9 mouse cellular contexts compared by ENCODE assay signal in genomic region chr2:104525506-104525905, GRCm38 (mm10). TPM values are rescaled to one million over a fixed set of nuclear protein-coding genes. Genes with fewer than 3 reads are reported as not detected.
A peak's percentile ranks its signal among the peaks of the same experiment; 100 is the strongest.
DNase-seq lines count a peak whose midpoint lies in the region; ATAC-seq and TF ChIP-seq lines count a peak whose summit lies in the region.
"Had no signal": no experiment of that assay in that cellular context is flagged by ENCODE, and none has a peak within 500 bp of the region (broad histone marks: within the 10 kb centered on the region; RNA-seq: fewer than 3 reads in every experiment).

No protein-coding gene starts in this region.

- no peak for ATAC-seq in embryonic facial prominence, embryonic 14.5 days (ENCODE audit: low read depth)
- ATAC-seq in forebrain, embryonic 15.5 days (replicated peaks), result no peak
- no peak for ATAC-seq in midbrain, embryonic 14.5 days (ENCODE audit: low FRiP score, low TSS enrichment)

- no peaks in the 10 kb centered on the region; a peak in 1 of 4 replicates for H3K27me3 ChIP-seq in MEL (ENCODE audit: control insufficient read depth in 1 of 2, insufficient read depth in 2 of 2, low read length in 2 of 2)
- H3K27me3 ChIP-seq in embryonic facial prominence, embryonic 14.5 days (replicated peaks; ENCODE audit: control insufficient read depth, insufficient read depth, low read length), result no peaks in the 10 kb centered on the region
- H3K27me3 ChIP-seq in forebrain, embryonic 15.5 days, result no peaks in the 10 kb centered on the region
- no peaks in the 10 kb centered on the region for H3K27me3 ChIP-seq in midbrain, embryonic 14.5 days (ENCODE audit: control insufficient read depth, insufficient read depth, low read length)

- peaks cover 0 to 14% of the 10 kb centered on the region in 2 experiments; a peak in 2 of 4 replicates for H3K36me3 ChIP-seq in MEL (ENCODE audit: control insufficient read depth in 1 of 2, insufficient read depth in 2 of 2, low read length in 2 of 2)
- H3K36me3 ChIP-seq in embryonic facial prominence, embryonic 14.5 days (ENCODE audit: control insufficient read depth, insufficient read depth, low read length), result no peaks in the 10 kb centered on the region
- H3K36me3 ChIP-seq in forebrain, embryonic 15.5 days, result no peaks in the 10 kb centered on the region
- no peaks in the 10 kb centered on the region for H3K36me3 ChIP-seq in midbrain, embryonic 14.5 days (ENCODE audit: control insufficient read depth, insufficient read depth, low read length)

- no peak for TF ChIP-seq POLR2A in MEL (IDR thresholded peaks at IDR 0.05; ENCODE audit: control insufficient read depth in 1 of 2, insufficient read depth in 1 of 2, low read depth in 1 of 2, low read length in 2 of 2, poor library complexity in 1 of 2)

- no peak for TF ChIP-seq RAD21 in MEL (IDR thresholded peaks at IDR 0.05; ENCODE audit: low read depth, low read length)

- peak; percentile 54 to 58; a peak in 3 of 4 replicates for TF ChIP-seq EP300 in MEL (IDR thresholded peaks at IDR 0.05; ENCODE audit: low read depth in 1 of 2, low read length in 2 of 2)

- H3K27ac ChIP-seq in MEL (ENCODE audit: control insufficient read depth, low read depth, low read length), result no peak overlapping the region
- H3K27ac ChIP-seq in embryonic facial prominence, embryonic 14.5 days (replicated peaks; ENCODE audit: low read depth, low read length), result no peak overlapping the region
- H3K27ac ChIP-seq in forebrain, embryonic 15.5 days (replicated peaks), result no peak overlapping the region
- H3K27ac ChIP-seq in midbrain, embryonic 14.5 days (replicated peaks; ENCODE audit: low read depth, low read length), result no peak overlapping the region
- H3K27ac ChIP-seq: hindbrain, embryonic 14.5 days had no signal

- peaks cover 2 to 10% of the 10 kb centered on the region in 2 experiments; a peak in 3 of 4 replicates for H3K4me1 ChIP-seq in MEL (ENCODE audit: control insufficient read depth in 1 of 2, insufficient read depth in 2 of 2, low read length in 2 of 2)
- no peaks in the 10 kb centered on the region for H3K4me1 ChIP-seq in embryonic facial prominence, embryonic 14.5 days (ENCODE audit: control insufficient read depth, insufficient read depth, low read length)
- no peaks in the 10 kb centered on the region for H3K4me1 ChIP-seq in forebrain, embryonic 15.5 days
- no peaks in the 10 kb centered on the region for H3K4me1 ChIP-seq in midbrain, embryonic 14.5 days (ENCODE audit: control insufficient read depth, insufficient read depth, low read length)

- DNase-seq in A20 (ENCODE audit: low read depth, low spot score) (peak; percentile 72), MEL (ENCODE audit: low read depth, low spot score) (peak; percentile 93)
- peak; percentile 41 for DNase-seq in embryonic facial prominence, embryonic 14.5 days (ENCODE audit: low spot score)
- DNase-seq in lung, postnatal 10 days, result peak; percentile 53
- DNase-seq in layer of hippocampus, postnatal 36 days, result no peak
- no peak for DNase-seq in midbrain, embryonic 14.5 days
- no peak for DNase-seq in left cerebral cortex, postnatal 14 days (ENCODE audit: low spot score in 2 of 2)

- intact Hi-C loops in left cerebral cortex, postnatal 14 days (cut with DNase I), result no loop called here

- TF ChIP-seq CTCF in MEL (IDR thresholded peaks at IDR 0.05 in 2 of 3, conservative IDR thresholded peaks at IDR 0.05 in 1 of 3; ENCODE audit: control insufficient read depth in 1 of 3, insufficient read depth in 1 of 3, low read depth in 2 of 3, low read length in 3 of 3, poor library complexity in 1 of 3, severe bottlenecking in 1 of 3), result no peak

- H3K4me3 ChIP-seq in MEL (ENCODE audit: control insufficient read depth in 1 of 2, insufficient read depth in 1 of 2, low read depth in 2 of 2, low read length in 2 of 2), result no peak overlapping the region
- H3K4me3 ChIP-seq in embryonic facial prominence, embryonic 14.5 days (ENCODE audit: low read depth, low read length), result no peak overlapping the region
- no peak overlapping the region for H3K4me3 ChIP-seq in forebrain, embryonic 15.5 days
- no peak overlapping the region for H3K4me3 ChIP-seq in midbrain, embryonic 14.5 days (replicated peaks; ENCODE audit: low read depth, low read length)

- 48% methylated on average over 5 of the region's 5 CpGs for WGBS in embryonic facial prominence, embryonic 14.5 days
- 76% methylated on average over 5 of the region's 5 CpGs for WGBS in forebrain, embryonic 15.5 days
- 79% methylated on average over 5 of the region's 5 CpGs for WGBS in midbrain, embryonic 14.5 days

- H3K9me3 ChIP-seq in MEL (replicated peaks; ENCODE audit: insufficient read depth, low read length), result no peaks in the 10 kb centered on the region
- no peaks in the 10 kb centered on the region for H3K9me3 ChIP-seq in embryonic facial prominence, embryonic 14.5 days (ENCODE audit: control insufficient read depth, low read length)
- no peaks in the 10 kb centered on the region for H3K9me3 ChIP-seq in forebrain, embryonic 15.5 days
- no peaks in the 10 kb centered on the region for H3K9me3 ChIP-seq in midbrain, embryonic 14.5 days (ENCODE audit: control insufficient read depth, low read length)

- H3K4me2 ChIP-seq in embryonic facial prominence, embryonic 14.5 days (ENCODE audit: low read depth, low read length), result no peak overlapping the region
- no peak overlapping the region for H3K4me2 ChIP-seq in forebrain, embryonic 15.5 days (replicated peaks)
- no peak overlapping the region for H3K4me2 ChIP-seq in midbrain, embryonic 14.5 days (ENCODE audit: low read length)
- H3K4me2 ChIP-seq: hindbrain, embryonic 14.5 days had no signal

- no peak overlapping the region for H3K9ac ChIP-seq in MEL (ENCODE audit: control insufficient read depth, low read depth, low read length, poor library complexity, severe bottlenecking)
- no peak overlapping the region for H3K9ac ChIP-seq in embryonic facial prominence, embryonic 14.5 days (ENCODE audit: low read depth, low read length)
- H3K9ac ChIP-seq in forebrain, embryonic 15.5 days (replicated peaks), result no peak overlapping the region
- no peak overlapping the region for H3K9ac ChIP-seq in midbrain, embryonic 14.5 days (replicated peaks; ENCODE audit: low read length)
- H3K9ac ChIP-seq: hindbrain, embryonic 14.5 days had no signal

- H3K79me2 ChIP-seq in MEL (ENCODE audit: control insufficient read depth, insufficient read depth, low read length, poor library complexity), result no peaks in the 10 kb centered on the region

TF ChIP-seq in MEL, 35 proteins besides CTCF, POLR2A, EP300 and RAD21:
- TF ChIP-seq ZC3H11A (IDR thresholded peaks at IDR 0.05; ENCODE audit: low read depth, low read length) (no peak), MAZ (IDR thresholded peaks at IDR 0.05; ENCODE audit: low read depth, low read length) (no peak), SIN3A (IDR thresholded peaks at IDR 0.05; ENCODE audit: low read length) (peak; percentile 57), BHLHE40 (IDR thresholded peaks at IDR 0.05; ENCODE audit: borderline replicate concordance, low read depth, low read length) (peak; percentile 45; the same call in 1 of the 2 replicates), GATA1 (IDR thresholded peaks at IDR 0.05; ENCODE audit: low read depth, low read length) (peak; percentile 43; the same call in 1 of the 2 replicates), MYC (IDR thresholded peaks at IDR 0.05; ENCODE audit: low read depth, low read length) (0 out of 2 replicates have a peak, but pooled peaks have one; percentile 24), TCF12 (IDR thresholded peaks at IDR 0.05; ENCODE audit: low read depth, low read length) (peak; percentile 58), NRF1 (IDR thresholded peaks at IDR 0.05; ENCODE audit: insufficient read depth, low read depth, low read length, poor library complexity, severe bottlenecking) (no peak), ZNF384 (IDR thresholded peaks at IDR 0.05; ENCODE audit: low read depth, low read length) (peak; percentile 62), ZKSCAN1 (IDR thresholded peaks at IDR 0.05; ENCODE audit: low read depth, low read length) (0 out of 2 replicates have a peak, but pooled peaks have one; percentile 40), JUND (IDR thresholded peaks at IDR 0.05; ENCODE audit: low read depth, low read length) (peak; percentile 61; the same call in 1 of the 2 replicates), MYB (IDR thresholded peaks at IDR 0.05; ENCODE audit: low read depth, low read length) (peak; percentile 37; the same call in 1 of the 2 replicates), MEF2A (IDR thresholded peaks at IDR 0.05; ENCODE audit: extremely low read depth, insufficient replicate concordance, low read depth, low read length, poor library complexity, severe bottlenecking) (peak; percentile 88; the same call in 1 of the 2 replicates), CHD2 (IDR thresholded peaks at IDR 0.05; ENCODE audit: low read length) (no peak), TAL1 (IDR thresholded peaks at IDR 0.05; ENCODE audit: low read length) (peak; percentile 52), ETS1 (IDR thresholded peaks at IDR 0.05; ENCODE audit: low read depth, low read length) (peak; percentile 97), TBP (IDR thresholded peaks at IDR 0.05; ENCODE audit: low read depth, low read length) (0 out of 2 replicates have a peak, but pooled peaks have one; percentile 15), MAFK (IDR thresholded peaks at IDR 0.05; ENCODE audit: borderline replicate concordance, low read depth, low read length) (no peak; the same call in 1 of the 2 replicates), E2F4 (IDR thresholded peaks at IDR 0.05; ENCODE audit: borderline replicate concordance, low read depth, low read length) (no peak), RCOR1 (IDR thresholded peaks at IDR 0.05; ENCODE audit: low read depth, low read length) (peak; percentile 55; the same call in 1 of the 2 replicates)
TF ChIP-seq in MEL: peak in this region for 14.

RNA-seq across cellular contexts. Expression of gene Hipk3, which starts 31.3 kb away (rescaled TPM):
- total RNA-seq in MEL (2012; rRNA removed), result 11.9 and 12.1 TPM in 2 replicates
- polyA plus RNA-seq in MEL (2012; ENCODE audit: insufficient read depth in 1 of 2, insufficient read length in 2 of 2, low read depth in 1 of 2, low replicate concordance in 2 of 2, missing spikeins in 1 of 2), result 10 to 100 TPM; 17.0 to 19.4 TPM
- 29.7 and 33.1 TPM in 2 replicates for polyA plus RNA-seq in embryonic facial prominence, embryonic 14.5 days (2014; fragmentation: Nextera tagmentation; extraction: Ambion mirVana)
- total RNA-seq in layer of hippocampus, postnatal 36 days (2021), result 10 to 100 TPM; 67.0 to 69.2 TPM
- 6.4 and 6.6 TPM in 2 replicates for polyA plus RNA-seq in forebrain, embryonic 15.5 days (2015; fragmentation: Nextera tagmentation; extraction: Ambion mirVana)
- polyA plus RNA-seq in midbrain, embryonic 14.5 days (2014; fragmentation: Nextera tagmentation; extraction: Ambion mirVana), result 9.4 and 12.1 TPM in 2 replicates
- total RNA-seq in left cerebral cortex, postnatal 14 days (2021), result 10 to 100 TPM; 65.4 to 68.8 TPM

Comparison
In these comparisons a context has a peak if more than half of its experiments do, and no peak if none do; other contexts are left out.
1. DNase-seq: peak in A20 (single experiment), MEL (single experiment), embryonic facial prominence, embryonic 14.5 days (single experiment) and lung, postnatal 10 days (single experiment); none in layer of hippocampus, postnatal 36 days (0 of 2), midbrain, embryonic 14.5 days (single experiment) and left cerebral cortex, postnatal 14 days (0 of 2).